9 mouse cellular contexts compared by ENCODE assay signal in the genomic region with DNA sequence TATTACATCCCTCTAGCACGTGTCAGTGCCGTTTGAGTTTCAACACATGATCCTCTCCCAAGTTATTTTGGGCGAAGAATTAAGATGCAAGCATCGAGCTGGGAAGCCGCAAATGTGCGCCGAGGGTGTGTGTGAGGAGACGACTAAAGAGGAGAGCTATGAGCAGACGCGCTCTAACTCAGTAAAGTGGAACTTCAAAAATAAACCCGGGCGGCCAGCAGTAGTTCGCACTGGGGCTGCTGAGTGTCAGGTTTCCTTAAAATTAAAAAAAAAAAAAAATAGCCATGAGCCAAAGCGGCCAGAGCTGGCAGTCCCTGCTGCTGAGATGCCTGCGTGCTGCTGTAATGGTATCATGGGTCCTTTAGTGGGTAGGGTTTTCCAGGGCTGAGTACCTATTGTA.
DNase-seq lines count a peak whose midpoint lies in the region; ATAC-seq lines count a peak whose summit lies in the region.
"Had no signal": no experiment of that assay in that cellular context is flagged by ENCODE, and none has a peak within 500 bp of the region (broad histone marks: within the 10 kb centered on the region; RNA-seq: fewer than 3 reads in every experiment).

No protein-coding gene starts in this region.

- H3K9ac ChIP-seq in kidney, embryonic 15.5 days = no peak overlapping the region
- H3K9ac ChIP-seq in embryonic facial prominence, embryonic 13.5 days = 0 out of 2 replicates have a peak overlapping the region, but pooled peaks have one; percentile 21
- no peak overlapping the region for H3K9ac ChIP-seq in heart, embryonic 11.5 days (ENCODE audit: low read depth, low read length)
- no peak overlapping the region for H3K9ac ChIP-seq in limb, embryonic 15.5 days
- no peak overlapping the region for H3K9ac ChIP-seq in hindbrain, embryonic 12.5 days

- peaks cover 7% of the 10 kb centered on the region; the same call in 1 of the 2 replicates for H3K36me3 ChIP-seq in kidney, embryonic 15.5 days
- no peaks in the 10 kb centered on the region for H3K36me3 ChIP-seq in embryonic facial prominence, embryonic 13.5 days
- H3K36me3 ChIP-seq in heart, embryonic 11.5 days (ENCODE audit: control insufficient read depth, insufficient read depth, low read length) = no peaks in the 10 kb centered on the region
- no peaks in the 10 kb centered on the region for H3K36me3 ChIP-seq in limb, embryonic 15.5 days
- peaks cover 47% of the 10 kb centered on the region for H3K36me3 ChIP-seq in hindbrain, embryonic 12.5 days

- peaks cover 41% of the 10 kb centered on the region for H3K4me1 ChIP-seq in kidney, embryonic 15.5 days
- peaks cover 32% of the 10 kb centered on the region for H3K4me1 ChIP-seq in embryonic facial prominence, embryonic 13.5 days
- 0 out of 2 replicates have a peak, but pooled peaks cover 3% of the 10 kb centered on the region for H3K4me1 ChIP-seq in heart, embryonic 11.5 days (ENCODE audit: control insufficient read depth, insufficient read depth, low read length)
- H3K4me1 ChIP-seq in limb, embryonic 15.5 days = peaks cover 25% of the 10 kb centered on the region
- H3K4me1 ChIP-seq in hindbrain, embryonic 12.5 days = peaks cover 4% of the 10 kb centered on the region

- H3K9me3 ChIP-seq in kidney, embryonic 15.5 days (replicated peaks) = no peaks in the 10 kb centered on the region
- no peaks in the 10 kb centered on the region for H3K9me3 ChIP-seq in embryonic facial prominence, embryonic 13.5 days
- no peaks in the 10 kb centered on the region for H3K9me3 ChIP-seq in heart, embryonic 11.5 days (replicated peaks; ENCODE audit: control insufficient read depth, low read length)
- H3K9me3 ChIP-seq in limb, embryonic 15.5 days = no peaks in the 10 kb centered on the region
- no peaks in the 10 kb centered on the region for H3K9me3 ChIP-seq in hindbrain, embryonic 12.5 days (replicated peaks)

- no peak overlapping the region for H3K27ac ChIP-seq in kidney, embryonic 15.5 days
- H3K27ac ChIP-seq in embryonic facial prominence, embryonic 13.5 days = no peak overlapping the region
- no peak overlapping the region for H3K27ac ChIP-seq in heart, embryonic 11.5 days (ENCODE audit: low read depth, low read length)
- peak overlapping the region; percentile 54 for H3K27ac ChIP-seq in limb, embryonic 15.5 days
- H3K27ac ChIP-seq in hindbrain, embryonic 12.5 days = no peak overlapping the region

- no peaks in the 10 kb centered on the region for H3K27me3 ChIP-seq in kidney, embryonic 15.5 days
- 0 out of 2 replicates have a peak, but pooled peaks cover 2% of the 10 kb centered on the region for H3K27me3 ChIP-seq in embryonic facial prominence, embryonic 13.5 days
- H3K27me3 ChIP-seq in heart, embryonic 11.5 days (ENCODE audit: control insufficient read depth, insufficient read depth, low read length) = no peaks in the 10 kb centered on the region; the same call in 1 of the 2 replicates
- H3K27me3 ChIP-seq in limb, embryonic 15.5 days = no peaks in the 10 kb centered on the region
- no peaks in the 10 kb centered on the region for H3K27me3 ChIP-seq in hindbrain, embryonic 12.5 days

- H3K4me2 ChIP-seq in kidney, embryonic 15.5 days = peak overlapping the region; percentile 22; the same call in 1 of the 2 replicates
- H3K4me2 ChIP-seq in embryonic facial prominence, embryonic 13.5 days = peak overlapping the region; percentile 37
- H3K4me2 ChIP-seq in heart, embryonic 11.5 days = 0 out of 2 replicates have a peak overlapping the region, but pooled peaks have one; percentile 3
- 0 out of 2 replicates have a peak overlapping the region, but pooled peaks have one; percentile 17 for H3K4me2 ChIP-seq in limb, embryonic 15.5 days
- no peak overlapping the region for H3K4me2 ChIP-seq in hindbrain, embryonic 12.5 days (replicated peaks)

- peak; percentile 55; the same call in 1 of the 2 replicates for ATAC-seq in kidney, embryonic 15.5 days (replicated peaks; ENCODE audit: low FRiP score)
- ATAC-seq in embryonic facial prominence, embryonic 13.5 days (ENCODE audit: insufficient number of reproducible peaks, insufficient read depth, low FRiP score, low TSS enrichment, low read depth) = no peak
- ATAC-seq in heart, embryonic 11.5 days (replicated peaks; ENCODE audit: insufficient number of reproducible peaks, low FRiP score, low TSS enrichment) = no peak
- peak; percentile 73 for ATAC-seq in limb, embryonic 15.5 days (ENCODE audit: insufficient number of reproducible peaks, low FRiP score, low TSS enrichment, low read depth)
- ATAC-seq in hindbrain, embryonic 12.5 days (ENCODE audit: low FRiP score) = no peak
- ATAC-seq: hindbrain, embryonic 16.5 days had no signal

- no peak overlapping the region for H3K4me3 ChIP-seq in kidney, embryonic 15.5 days (replicated peaks)
- H3K4me3 ChIP-seq in embryonic facial prominence, embryonic 13.5 days = no peak overlapping the region
- no peak overlapping the region for H3K4me3 ChIP-seq in heart, embryonic 11.5 days (ENCODE audit: low read depth, low read length)
- H3K4me3 ChIP-seq in limb, embryonic 15.5 days = 0 out of 2 replicates have a peak overlapping the region, but pooled peaks have one; percentile 5
- H3K4me3 ChIP-seq in hindbrain, embryonic 12.5 days = no peak overlapping the region

- 33% methylated on average over 15 of the region's 15 CpGs for WGBS in kidney, embryonic 15.5 days
- 29% methylated on average over 15 of the region's 15 CpGs for WGBS in embryonic facial prominence, embryonic 13.5 days
- 47% methylated on average over 15 of the region's 15 CpGs for WGBS in heart, embryonic 11.5 days (ENCODE audit: insufficient replicate concordance)
- WGBS in limb, embryonic 15.5 days = 33% methylated on average over 15 of the region's 15 CpGs
- WGBS in hindbrain, embryonic 12.5 days = 71% methylated on average over 15 of the region's 15 CpGs

- no peak for DNase-seq in kidney, adult 11 months
- no peak for DNase-seq in cerebellum, postnatal 14 days
- no peak for DNase-seq in kidney, adult 9 months

Comparison
In these comparisons a context has a peak if more than half of its experiments do, and no peak if none do; other contexts are left out.
1. ATAC-seq: peak in kidney, embryonic 15.5 days (single experiment) and limb, embryonic 15.5 days (single experiment); none in embryonic facial prominence, embryonic 13.5 days (single experiment), heart, embryonic 11.5 days (single experiment) and hindbrain, embryonic 12.5 days (single experiment).